Mouse (Mus musculus) T-helper 2 cell (primary cell): ENCODE results near the gene Ubac2.

Experiments
- in situ Hi-C: fragments of 300-600 bp; cut with MboI, MseI; formaldehyde crosslinking; loops from one replicate; pipeline ENCODE4 v1.15.1; 2025; ENCODE audit warnings: high pct_unique_total_duplicates

The Ubac2 gene

GRCm38 (mm10) chr14:121922731-121923130 is 44.3 kb downstream of the Ubac2 start:
- in situ Hi-C loops = no loop called here

GRCm38 (mm10) chr14:121924876-121925275 is 46.5 kb downstream of the Ubac2 start:
- in situ Hi-C loops = loop anchor here (5.0 kb wide), 2 partner anchors 87 to 137 kb away; no protein-coding TSS in a partner anchor

GRCm38 (mm10) chr14:121926901-121927300 is 48.5 kb downstream of the Ubac2 start:
- in situ Hi-C loops = loop anchor here (5.0 kb wide), 2 partner anchors 85 to 135 kb away; no protein-coding TSS in a partner anchor

- in situ Hi-C loops = loop anchor here (5.0 kb wide), 2 partner anchors 85 to 135 kb away; no protein-coding TSS in a partner anchor
Measured at GRCm38 (mm10) chr14:121927451-121927850, 49.0 kb downstream of the Ubac2 start.

- in situ Hi-C loops = loop anchor here (5.0 kb wide), 2 partner anchors 84 to 134 kb away; no protein-coding TSS in a partner anchor
Measured at GRCm38 (mm10) chr14:121928375-121929137, 50.1 kb downstream of the Ubac2 start.

- in situ Hi-C loops = loop anchor here (5.0 kb wide), 2 partner anchors 83 to 133 kb away; no protein-coding TSS in a partner anchor
Measured at GRCm38 (mm10) chr14:121929243-121929951, 51.0 kb downstream of the Ubac2 start.

GRCm38 (mm10) chr14:121930731-121931383 is 52.4 kb downstream of the Ubac2 start:
- in situ Hi-C loops = loop anchor here (5.0 kb wide), 1 partner anchor 36 kb away; the partner anchor contains the start of gene Gpr183

GRCm38 (mm10) chr14:121931594-121931993 is 53.2 kb downstream of the Ubac2 start:
- in situ Hi-C loops = loop anchor here (5.0 kb wide), 1 partner anchor 36 kb away; the partner anchor contains the start of gene Gpr183

- in situ Hi-C loops = loop anchor here (5.0 kb wide), 1 partner anchor 35 kb away; the partner anchor contains the start of gene Gpr183
Measured at GRCm38 (mm10) chr14:121932180-121932579, 53.8 kb downstream of the Ubac2 start.

GRCm38 (mm10) chr14:121933906-121934596 is 55.6 kb downstream of the Ubac2 start:
- in situ Hi-C loops = loop anchor here (5.0 kb wide), 1 partner anchor 33 kb away; the partner anchor contains the start of gene Gpr183

- in situ Hi-C loops = loop anchor here (5.0 kb wide), 1 partner anchor 33 kb away; the partner anchor contains the start of gene Gpr183
Measured at GRCm38 (mm10) chr14:121934597-121934946, 56.2 kb downstream of the Ubac2 start.

GRCm38 (mm10) chr14:121936356-121936755 is 57.9 kb downstream of the Ubac2 start:
- in situ Hi-C loops = no loop called here

GRCm38 (mm10) chr14:121936856-121937255 is 58.4 kb downstream of the Ubac2 start:
- in situ Hi-C loops = no loop called here

GRCm38 (mm10) chr14:121937601-121938255 is 59.3 kb downstream of the Ubac2 start:
- in situ Hi-C loops = no loop called here

GRCm38 (mm10) chr14:121938256-121939191 is 60.1 kb downstream of the Ubac2 start:
- in situ Hi-C loops = no loop called here

GRCm38 (mm10) chr14:121939582-121939981 is 61.2 kb downstream of the Ubac2 start:
- in situ Hi-C loops = no loop called here

GRCm38 (mm10) chr14:121946131-121946530 is 67.7 kb downstream of the Ubac2 start:
- in situ Hi-C loops = no loop called here

GRCm38 (mm10) chr14:121946728-121947127 is 68.3 kb downstream of the Ubac2 start:
- in situ Hi-C loops = no loop called here

- in situ Hi-C loops = no loop called here
Measured at GRCm38 (mm10) chr14:121947201-121947760, 68.9 kb downstream of the Ubac2 start.
